Mouse (Mus musculus) myocyte (in vitro differentiated cells): ENCODE measurements around the gene Pla2g4b.

Experiments
- CEBPB ChIP-seq: IDR thresholded peaks from 2 replicates; pipeline ENCODE4 v1.6.1; 2011; ENCODE audit warnings: mild to moderate bottlenecking, moderate library complexity; ENCODE audit not compliant: poor library complexity, insufficient read depth, severe bottlenecking
- E2F4 ChIP-seq: IDR thresholded peaks from one replicate; pipeline ENCODE4 v1.6.1; 2011; ENCODE audit warnings: mild to moderate bottlenecking, control low read depth, moderate library complexity; ENCODE audit not compliant: insufficient read depth
- MAX ChIP-seq: IDR thresholded peaks from one replicate; pipeline ENCODE4 v1.6.1; 2011; ENCODE audit warnings: low read depth, mild to moderate bottlenecking, control low read depth
- MYOD1 ChIP-seq, 3 experiments: IDR thresholded peaks; one replicate each; pipeline ENCODE4 v1.6.1; 2011; ENCODE audit warnings: control low read depth in 2 of 3, low read depth in 2 of 3, mild to moderate bottlenecking in 2 of 3, moderate library complexity in 1 of 3; ENCODE audit not compliant: insufficient read length in 2 of 3, control insufficient read depth in 1 of 3
- MYOG ChIP-seq, 3 experiments: IDR thresholded peaks; one replicate each; pipeline ENCODE4 v1.6.1; 2011; ENCODE audit warnings: control low read depth in 2 of 3, low read depth in 2 of 3, mild to moderate bottlenecking in 2 of 3; ENCODE audit not compliant: insufficient read length in 2 of 3, control insufficient read depth in 1 of 3, insufficient read depth in 1 of 3
- POLR2A ChIP-seq: IDR thresholded peaks from one replicate; pipeline ENCODE4 v1.6.1; 2011; ENCODE audit warnings: low read depth, mild to moderate bottlenecking, control low read depth, moderate library complexity; ENCODE audit not compliant: insufficient read length
- POLR2AphosphoS2 ChIP-seq: IDR thresholded peaks from one replicate; pipeline ENCODE4 v1.6.1; 2011; ENCODE audit warnings: low read depth, control low read depth; ENCODE audit not compliant: insufficient read length
- SRF ChIP-seq: IDR thresholded peaks from one replicate; pipeline ENCODE4 v1.6.1; 2011; ENCODE audit warnings: low read depth; ENCODE audit not compliant: control insufficient read depth, insufficient read length
- TCF12 ChIP-seq: IDR thresholded peaks from one replicate; pipeline ENCODE4 v1.6.1; 2011; ENCODE audit warnings: mild to moderate bottlenecking, control low read depth; ENCODE audit not compliant: poor library complexity, insufficient read depth, severe bottlenecking
- TCF3 ChIP-seq: IDR thresholded peaks from one replicate; pipeline ENCODE4 v1.6.1; 2011; ENCODE audit warnings: low read depth, control low read depth; ENCODE audit not compliant: insufficient read length
- USF1 ChIP-seq: IDR thresholded peaks from one replicate; pipeline ENCODE4 v1.6.1; 2011; ENCODE audit warnings: low read depth, mild to moderate bottlenecking, control low read depth, moderate library complexity

GRCm38 (mm10) chr2:120060190-120060589 is 27.0 kb downstream of the Pla2g4b start:
- TF ChIP-seq POLR2A (no peak), USF1 (no peak), SRF (no peak), TCF12 (no peak), TCF3 (no peak), MAX (no peak), MYOD1 (IDR thresholded peaks at IDR 0.05; ENCODE audit: control insufficient read depth in 1 of 3, insufficient read length in 2 of 3, low read depth in 2 of 3) (no peak), MYOG (IDR thresholded peaks at IDR 0.05; ENCODE audit: control insufficient read depth in 1 of 3, insufficient read depth in 1 of 3, insufficient read length in 2 of 3, low read depth in 2 of 3) (no peak), CEBPB (no peak), POLR2AphosphoS2 (no peak), E2F4 (no peak)
